Mouse (Mus musculus): ENCODE results near the gene Mtif3.

The Mtif3 gene

GRCm38 (mm10) chr5:146963118-146963936 is at the start of gene Mtif3:
Mtif3 (minus strand) TSS chr5:146963800.
- peak; percentile 84 for DNase-seq

- DNase-seq = no peak
These were observed 47.7 kb upstream of the Mtif3 start for GRCm38 (mm10) chr5:147011333-147011732.

GRCm38 (mm10) chr5:147003303-147003702 is 39.7 kb upstream of the Mtif3 start:
- no peak for DNase-seq

- DNase-seq = no peak
These were observed 37.7 kb upstream of the Mtif3 start for GRCm38 (mm10) chr5:147001312-147001711.

GRCm38 (mm10) chr5:146998802-146999201 is 35.2 kb upstream of the Mtif3 start:
- DNase-seq = no peak

- no peak for DNase-seq
These were observed 33.2 kb upstream of the Mtif3 start for GRCm38 (mm10) chr5:146996812-146997211.

GRCm38 (mm10) chr5:146994973-146995372 is 31.4 kb upstream of the Mtif3 start:
- no peak for DNase-seq

GRCm38 (mm10) chr5:146993509-146993908 is 29.9 kb upstream of the Mtif3 start:
- DNase-seq = no peak

GRCm38 (mm10) chr5:146989051-146989450 is 25.5 kb upstream of the Mtif3 start:
- DNase-seq = no peak

- no peak for DNase-seq
These were observed 24.0 kb upstream of the Mtif3 start for GRCm38 (mm10) chr5:146987588-146987987.

GRCm38 (mm10) chr5:146985725-146986433 is 22.3 kb upstream of the Mtif3 start:
- no peak for DNase-seq

GRCm38 (mm10) chr5:146983216-146983615 is 19.6 kb upstream of the Mtif3 start:
- no peak for DNase-seq

GRCm38 (mm10) chr5:146981376-146981775 is 17.8 kb upstream of the Mtif3 start:
- peak; percentile 86 for DNase-seq

GRCm38 (mm10) chr5:146974781-146975123 is 11.2 kb upstream of the Mtif3 start:
- peak; percentile 62 for DNase-seq

GRCm38 (mm10) chr5:146973858-146974780 is 10.5 kb upstream of the Mtif3 start:
- DNase-seq = peak; percentile 75

GRCm38 (mm10) chr5:146973353-146973752 is 9.8 kb upstream of the Mtif3 start:
- peak; percentile 85 for DNase-seq

- no peak for DNase-seq
These were observed 8.4 kb upstream of the Mtif3 start for GRCm38 (mm10) chr5:146971776-146972561.

GRCm38 (mm10) chr5:146968695-146969393 is 5.2 kb upstream of the Mtif3 start:
- DNase-seq = no peak

GRCm38 (mm10) chr5:146963937-146964278 is 308 bp upstream of the Mtif3 start:
- DNase-seq = no peak

GRCm38 (mm10) chr5:146956678-146957077 is 6.9 kb downstream of the Mtif3 start:
- DNase-seq = no peak

GRCm38 (mm10) chr5:146955651-146956050 is 7.9 kb downstream of the Mtif3 start:
- DNase-seq = no peak

GRCm38 (mm10) chr5:146954576-146954975 is 9.0 kb downstream of the Mtif3 start:
- peak; percentile 48 for DNase-seq
